Mouse (Mus musculus): Measurements from ENCODE around the gene C1qtnf2. TPM values are rescaled to one million over a fixed set of nuclear protein-coding genes. Genes with fewer than 3 reads are reported as not detected.

Gene C1qtnf2
- total RNA-seq (2017): not detected in 3 replicates

GRCm38 (mm10) chr11:43474225-43474774 lies at the start of gene C1qtnf2:
C1qtnf2 (plus strand) TSS chr11:43474276.
- ATAC-seq (replicated peaks; ENCODE audit: insufficient number of reproducible peaks, low FRiP score, low TSS enrichment, poor library complexity, severe bottlenecking): no peak

- ATAC-seq (replicated peaks; ENCODE audit: insufficient number of reproducible peaks, low FRiP score, low TSS enrichment, poor library complexity, severe bottlenecking): no peak
Measured at GRCm38 (mm10) chr11:43424386-43424785, 49.7 kb upstream of the C1qtnf2 start.

GRCm38 (mm10) chr11:43425166-43425709 lies 48.8 kb upstream of the C1qtnf2 start:
- no peak for ATAC-seq (replicated peaks; ENCODE audit: insufficient number of reproducible peaks, low FRiP score, low TSS enrichment, poor library complexity, severe bottlenecking)

GRCm38 (mm10) chr11:43425824-43426413 lies 48.2 kb upstream of the C1qtnf2 start, which contains the start of gene Pttg1:
Pttg1 (minus strand) TSS chr11:43426251.
- ATAC-seq (replicated peaks; ENCODE audit: insufficient number of reproducible peaks, low FRiP score, low TSS enrichment, poor library complexity, severe bottlenecking): peak; percentile 99

GRCm38 (mm10) chr11:43426414-43426884 lies 47.6 kb upstream of the C1qtnf2 start:
- ATAC-seq (replicated peaks; ENCODE audit: insufficient number of reproducible peaks, low FRiP score, low TSS enrichment, poor library complexity, severe bottlenecking): no peak

- ATAC-seq (replicated peaks; ENCODE audit: insufficient number of reproducible peaks, low FRiP score, low TSS enrichment, poor library complexity, severe bottlenecking): peak; percentile 76
Measured at GRCm38 (mm10) chr11:43433254-43434023, 40.6 kb upstream of the C1qtnf2 start, which contains the start of gene Slu7. Slu7 (plus strand) TSS chr11:43433744.

GRCm38 (mm10) chr11:43434024-43434407 lies 40.1 kb upstream of the C1qtnf2 start:
- ATAC-seq (replicated peaks; ENCODE audit: insufficient number of reproducible peaks, low FRiP score, low TSS enrichment, poor library complexity, severe bottlenecking): 0 out of 2 replicates have a peak, but pooled peaks have one; percentile 7

- ATAC-seq (replicated peaks; ENCODE audit: insufficient number of reproducible peaks, low FRiP score, low TSS enrichment, poor library complexity, severe bottlenecking): no peak
Measured at GRCm38 (mm10) chr11:43441121-43441520, 33.0 kb upstream of the C1qtnf2 start.

GRCm38 (mm10) chr11:43443183-43443582 lies 30.9 kb upstream of the C1qtnf2 start:
- ATAC-seq (replicated peaks; ENCODE audit: insufficient number of reproducible peaks, low FRiP score, low TSS enrichment, poor library complexity, severe bottlenecking): no peak

- ATAC-seq (replicated peaks; ENCODE audit: insufficient number of reproducible peaks, low FRiP score, low TSS enrichment, poor library complexity, severe bottlenecking): no peak
Measured at GRCm38 (mm10) chr11:43449916-43450315, 24.2 kb upstream of the C1qtnf2 start.

GRCm38 (mm10) chr11:43451322-43451721 lies 22.8 kb upstream of the C1qtnf2 start:
- ATAC-seq (replicated peaks; ENCODE audit: insufficient number of reproducible peaks, low FRiP score, low TSS enrichment, poor library complexity, severe bottlenecking): no peak

GRCm38 (mm10) chr11:43452266-43452665 lies 21.8 kb upstream of the C1qtnf2 start:
- no peak for ATAC-seq (replicated peaks; ENCODE audit: insufficient number of reproducible peaks, low FRiP score, low TSS enrichment, poor library complexity, severe bottlenecking)

- no peak for ATAC-seq (replicated peaks; ENCODE audit: insufficient number of reproducible peaks, low FRiP score, low TSS enrichment, poor library complexity, severe bottlenecking)
Measured at GRCm38 (mm10) chr11:43463204-43463603, 10.9 kb upstream of the C1qtnf2 start.

GRCm38 (mm10) chr11:43470118-43470517 lies 4.0 kb upstream of the C1qtnf2 start:
- no peak for ATAC-seq (replicated peaks; ENCODE audit: insufficient number of reproducible peaks, low FRiP score, low TSS enrichment, poor library complexity, severe bottlenecking)

- no peak for ATAC-seq (replicated peaks; ENCODE audit: insufficient number of reproducible peaks, low FRiP score, low TSS enrichment, poor library complexity, severe bottlenecking)
Measured at GRCm38 (mm10) chr11:43470881-43471820, 2.9 kb upstream of the C1qtnf2 start.

- no peak for ATAC-seq (replicated peaks; ENCODE audit: insufficient number of reproducible peaks, low FRiP score, low TSS enrichment, poor library complexity, severe bottlenecking)
Measured at GRCm38 (mm10) chr11:43473115-43473514, 961 bp upstream of the C1qtnf2 start.

GRCm38 (mm10) chr11:43473635-43474224 lies 346 bp upstream of the C1qtnf2 start:
- no peak for ATAC-seq (replicated peaks; ENCODE audit: insufficient number of reproducible peaks, low FRiP score, low TSS enrichment, poor library complexity, severe bottlenecking)

GRCm38 (mm10) chr11:43479376-43479775 lies 5.3 kb downstream of the C1qtnf2 start:
- no peak for ATAC-seq (replicated peaks; ENCODE audit: insufficient number of reproducible peaks, low FRiP score, low TSS enrichment, poor library complexity, severe bottlenecking)
